Mouse (Mus musculus): Measurements from ENCODE around the gene Cuta. TPM values are rescaled to one million over a fixed set of nuclear protein-coding genes. Genes with fewer than 3 reads are reported as not detected.
"Not testable (repeated sequence)": the region's sequence is repeated elsewhere in the genome, so short reads cannot be mapped to it uniquely, and the experiment has no call there.

The Cuta gene
- total RNA-seq, 2 experiments from 2014 or later = 83.7 to 87.0 TPM

DNA sequence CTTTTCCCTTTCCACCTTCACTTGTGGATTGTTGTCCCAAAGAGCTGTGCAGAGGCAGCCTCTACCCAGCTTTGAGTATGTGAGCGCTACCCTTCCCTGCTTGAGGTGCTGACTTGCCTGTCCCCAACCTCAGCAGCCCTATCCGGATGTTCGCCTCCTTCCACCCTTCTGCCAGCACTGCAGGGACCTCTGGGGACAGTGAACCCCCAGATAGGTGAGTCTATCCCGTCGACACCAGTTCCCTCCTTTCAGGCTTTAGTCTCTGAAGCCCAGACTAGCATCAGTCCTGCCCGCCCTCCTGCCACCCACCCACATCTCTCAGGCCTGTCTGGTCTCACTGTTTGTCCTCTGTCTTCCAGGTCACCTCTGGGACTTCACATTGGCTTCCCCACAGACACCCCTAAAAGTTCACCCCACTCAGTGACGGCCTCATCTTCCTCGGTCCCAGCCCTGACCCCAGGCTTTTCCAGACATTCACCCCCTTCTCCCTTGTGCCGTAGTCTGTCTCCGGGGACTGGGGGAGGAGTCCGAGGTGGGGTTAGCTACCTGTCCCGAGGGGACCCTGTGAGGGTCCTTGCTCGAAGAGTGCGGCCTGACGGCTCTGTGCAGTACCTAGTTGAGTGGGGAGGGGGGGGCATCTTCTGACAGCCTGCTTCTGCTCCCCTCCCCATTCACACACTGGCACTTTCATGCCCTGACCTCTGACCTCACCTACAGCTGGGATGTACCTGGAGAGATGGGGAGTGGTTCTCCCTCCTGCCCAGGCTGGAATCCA, 2.3 kb downstream of the Cuta start:
- no peak for DNase-seq

DNA sequence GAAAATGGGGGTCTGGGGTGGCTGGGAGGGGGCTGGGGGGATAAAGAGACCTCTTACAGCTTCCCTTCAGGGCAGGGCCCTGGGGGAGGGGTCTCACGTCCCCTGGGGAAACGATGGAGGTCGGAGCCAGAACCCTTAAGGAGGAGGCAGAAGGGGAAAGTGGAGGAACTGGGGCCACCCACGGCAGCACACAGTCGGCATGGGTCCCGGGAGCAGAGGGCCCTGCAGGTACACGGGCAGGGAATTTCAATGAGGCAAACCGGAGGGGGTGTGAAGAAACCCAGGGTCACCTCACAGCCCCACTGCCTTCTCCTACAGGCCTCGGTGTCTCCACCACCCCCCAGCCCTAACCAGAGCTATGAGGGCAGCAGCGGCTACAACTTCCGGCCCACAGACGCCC, 2.9 kb downstream of the Cuta start:
- DNase-seq = no peak

DNA sequence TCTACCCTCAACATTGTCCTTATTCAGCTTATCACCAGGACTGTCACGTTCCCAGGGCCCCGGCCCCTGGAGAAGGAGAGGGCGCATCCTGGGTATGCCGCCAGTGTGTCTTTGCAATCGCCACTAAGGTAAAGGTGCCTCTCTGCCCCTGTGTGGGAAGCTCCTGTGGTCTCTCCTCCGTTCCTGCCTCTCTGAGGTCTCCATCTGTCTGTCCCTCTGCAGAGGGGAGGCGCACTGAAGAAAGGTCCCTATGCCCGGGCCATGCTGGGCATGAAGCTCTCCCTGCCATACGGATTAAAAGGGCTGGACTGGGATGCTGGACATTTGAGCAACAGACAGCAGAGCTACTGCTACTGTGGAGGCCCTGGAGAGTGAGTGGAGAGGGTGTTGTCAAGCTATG, 4.3 kb downstream of the Cuta start:
- DNase-seq = no peak

DNA sequence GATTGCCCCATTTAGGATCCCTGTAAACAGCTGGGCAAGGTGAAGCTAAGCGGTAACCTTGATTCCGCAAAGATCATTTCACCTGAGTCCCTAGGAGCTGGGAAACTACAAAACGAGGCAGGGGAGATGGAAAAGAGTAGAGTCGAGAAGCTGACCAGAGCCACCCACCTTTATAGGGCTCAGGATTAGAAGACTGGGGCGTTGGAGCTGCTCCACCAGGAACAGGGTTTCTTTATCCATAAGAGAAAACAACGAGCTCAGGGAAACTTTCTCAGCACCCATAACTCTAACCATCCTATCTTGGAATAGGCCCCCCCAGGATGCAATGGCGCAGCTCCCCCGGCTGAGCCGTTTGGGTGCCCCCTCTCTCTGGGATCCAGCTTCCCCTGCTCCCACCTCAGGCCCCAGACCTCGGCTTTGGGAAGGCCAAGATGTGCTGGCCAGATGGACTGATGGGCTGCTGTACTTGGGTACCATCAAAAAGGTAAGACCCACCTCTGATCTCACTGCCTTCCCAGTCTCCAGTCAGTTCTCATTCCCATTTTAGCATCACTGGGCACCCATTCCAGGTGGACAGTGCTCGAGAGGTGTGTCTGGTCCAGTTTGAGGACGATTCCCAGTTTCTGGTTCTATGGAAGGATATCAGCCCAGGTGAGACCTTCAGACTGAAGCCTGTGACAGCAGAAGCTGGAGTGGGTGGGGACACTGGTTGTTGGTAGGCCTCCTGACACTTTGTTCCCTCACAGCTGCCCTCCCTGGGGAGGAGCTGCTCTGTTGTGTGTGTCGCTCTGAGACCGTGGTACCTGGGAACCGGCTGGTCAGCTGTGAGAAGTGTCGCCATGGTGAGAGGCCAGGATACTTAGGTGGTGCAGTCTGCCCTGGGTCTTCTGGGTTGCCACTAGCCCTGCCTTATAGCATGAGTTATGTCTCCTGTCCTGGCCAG, 5.2 kb downstream of the Cuta start:
- no peak for DNase-seq

DNA sequence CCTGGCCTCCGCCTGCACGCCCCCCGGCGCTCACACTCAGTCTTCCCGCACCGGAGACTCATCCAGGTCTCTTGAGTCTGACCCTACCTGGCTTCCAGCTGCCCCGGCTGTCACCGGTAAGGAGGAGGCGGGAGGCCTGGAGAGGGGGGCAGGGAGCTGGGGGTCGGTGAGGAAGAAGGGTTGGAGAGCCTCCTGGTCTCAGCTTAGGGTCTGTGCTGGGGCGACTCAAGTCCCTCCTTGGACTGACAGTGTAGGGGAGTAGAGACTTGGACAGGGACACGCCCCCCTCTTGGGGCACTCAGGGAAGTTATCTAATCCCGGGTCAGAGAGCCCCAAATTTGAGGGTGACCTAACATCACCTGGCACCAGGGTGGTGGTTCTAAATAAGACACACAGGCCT, 6.0 kb downstream of the Cuta start:
- DNase-seq = no peak

DNA sequence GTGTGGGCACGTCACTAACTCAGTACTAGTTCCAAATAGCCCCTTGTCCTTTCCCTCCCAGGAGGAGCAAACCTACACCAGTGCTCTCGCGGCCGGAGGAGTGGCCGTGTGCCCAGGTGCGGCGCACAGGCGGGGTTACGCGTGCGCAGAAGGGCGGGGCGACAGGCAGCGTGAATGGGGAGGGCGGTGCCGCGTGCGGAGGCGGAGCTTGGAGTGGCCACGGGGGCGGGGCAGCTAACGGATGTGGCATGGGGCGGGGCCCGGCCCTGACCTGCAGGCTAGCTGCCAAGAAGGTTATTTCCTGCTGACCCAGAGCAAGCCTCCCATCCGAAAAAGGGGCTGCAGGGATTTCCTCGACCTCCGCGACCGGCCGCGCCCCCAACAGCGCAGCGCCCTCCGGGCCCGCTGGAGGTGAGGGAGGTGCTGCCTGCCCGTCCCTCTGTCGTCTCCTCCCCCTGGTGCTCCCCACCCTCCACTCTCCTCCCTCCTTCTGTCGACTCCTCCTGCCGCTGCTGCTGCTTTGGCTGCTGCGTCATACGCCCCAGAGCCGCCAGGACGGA, 6.5 kb downstream of the Cuta start, which contains the start of gene Phf1:
TSS of gene Phf1 (plus strand) at position 214 of the 560 bp plus-strand sequence.
- peak; percentile 95 for DNase-seq

DNA sequence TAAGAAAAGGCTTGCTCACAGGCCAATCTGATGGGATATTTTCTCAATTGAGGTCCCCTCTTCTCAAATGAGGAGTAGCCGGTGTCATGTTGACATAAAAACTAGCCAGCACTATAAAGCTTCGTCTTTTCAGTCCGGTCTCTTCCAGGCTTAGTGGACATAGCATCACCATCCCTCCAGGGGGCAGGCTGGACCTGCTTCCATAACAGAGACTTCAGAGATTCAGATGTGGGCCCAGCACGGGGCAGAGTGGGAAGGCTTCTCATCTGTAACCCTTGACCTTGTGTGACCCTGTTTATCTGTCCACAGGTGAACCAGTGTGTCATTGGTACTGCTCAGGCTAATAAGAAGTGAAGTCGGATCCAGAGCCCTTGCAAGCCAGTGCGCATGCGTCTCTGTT, 7.6 kb downstream of the Cuta start:
- DNase-seq = peak; percentile 40

DNA sequence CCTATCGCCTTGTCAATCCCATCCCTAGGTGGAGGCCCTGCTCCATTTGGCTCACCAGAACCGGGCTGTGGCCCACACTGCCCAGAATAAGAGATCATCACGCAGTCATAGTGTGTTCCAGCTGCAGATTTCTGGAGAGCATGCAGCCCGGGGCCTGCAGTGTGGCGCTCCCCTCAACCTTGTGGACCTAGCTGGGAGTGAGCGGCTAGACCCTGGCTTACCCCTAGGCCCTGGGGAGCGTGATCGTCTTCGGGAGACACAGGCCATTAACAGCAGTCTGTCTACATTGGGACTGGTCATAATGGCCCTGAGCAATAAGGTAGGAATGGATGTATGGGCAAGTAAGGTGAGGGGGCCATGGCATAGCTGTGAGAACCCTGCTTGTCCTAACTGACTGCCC, 14.0 kb downstream of the Cuta start:
- not testable (repeated sequence) for DNase-seq

DNA sequence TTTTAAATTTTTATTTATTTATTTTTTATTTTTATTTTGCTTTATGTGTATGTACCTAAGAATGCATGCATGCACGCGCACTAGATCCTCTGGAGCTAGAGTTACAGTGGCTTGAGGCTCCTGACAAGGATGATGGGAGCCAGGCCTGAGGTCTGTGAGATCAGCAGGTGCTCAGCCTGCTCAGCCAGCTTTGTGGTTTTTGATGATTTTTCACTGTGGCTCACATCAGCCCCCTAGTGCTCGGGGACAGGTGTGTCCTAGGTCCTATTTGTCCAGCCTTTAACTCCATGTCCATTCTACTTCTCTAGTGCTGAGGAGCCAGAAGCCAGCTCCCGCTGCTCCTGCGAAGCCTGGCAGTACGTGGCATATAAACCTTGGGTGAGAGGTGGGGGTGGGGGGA, 17.0 kb downstream of the Cuta start:
- DNase-seq = not testable (repeated sequence)

DNA sequence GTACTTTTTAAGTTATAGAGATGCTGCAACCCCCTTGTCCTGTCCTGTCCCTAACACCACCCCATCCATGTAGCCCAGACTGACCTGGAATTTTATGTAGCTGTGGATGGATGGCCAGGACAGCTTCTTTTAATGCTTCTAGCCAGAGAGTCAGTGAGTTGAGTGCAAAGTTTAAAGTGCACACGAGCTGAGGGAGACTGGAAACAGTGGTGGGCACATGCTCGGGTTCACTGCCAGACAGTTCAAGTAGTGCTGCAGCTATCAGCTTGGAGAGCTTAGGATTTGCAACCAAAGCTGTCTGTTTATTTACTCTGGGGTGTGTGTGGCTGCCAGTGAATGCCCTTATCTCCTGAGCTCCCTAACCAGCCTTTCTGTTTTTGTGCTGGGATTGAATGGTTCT, 19.9 kb downstream of the Cuta start:
- not testable (repeated sequence) for DNase-seq

DNA sequence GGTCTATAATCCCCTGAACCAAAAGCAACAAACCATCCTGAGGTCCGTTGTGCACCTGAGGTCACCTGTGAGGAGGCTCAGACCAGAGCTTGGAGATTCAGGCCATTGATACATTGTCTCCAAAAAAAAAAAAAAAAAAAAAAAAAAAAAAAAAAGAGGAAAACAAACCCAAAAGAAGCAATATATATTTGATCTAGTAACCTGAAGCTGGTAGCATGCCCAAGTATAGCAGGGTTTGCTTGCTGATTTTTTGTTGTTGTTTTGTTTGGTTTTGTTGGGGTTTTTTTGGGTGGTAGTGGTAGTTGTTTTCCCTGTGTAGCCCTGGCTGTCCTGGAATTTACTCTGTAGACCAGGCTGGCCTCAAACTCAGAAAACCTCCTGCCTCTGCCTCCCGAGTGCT, 21.0 kb downstream of the Cuta start:
- DNase-seq = no peak

DNA sequence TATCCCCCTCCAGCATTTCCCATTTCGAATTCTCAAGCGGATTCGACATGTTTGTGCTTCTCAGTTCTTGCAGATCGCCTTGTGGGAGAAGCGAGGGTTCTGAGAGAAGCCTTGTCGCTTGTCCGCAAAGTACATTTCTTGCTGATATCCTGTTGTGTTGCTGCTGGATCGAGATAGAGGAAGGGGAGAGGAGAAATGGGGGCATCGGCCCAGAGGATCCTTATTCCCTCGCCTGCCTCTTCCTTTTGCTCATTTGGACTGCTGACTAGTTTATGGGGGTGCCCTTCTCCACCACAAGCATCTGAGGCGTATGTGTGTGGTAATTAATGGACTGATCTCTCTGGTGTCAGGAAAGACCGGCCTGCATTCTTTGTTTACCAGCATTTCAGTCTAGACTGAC, 21.8 kb downstream of the Cuta start:
- DNase-seq = not testable (repeated sequence)

DNA sequence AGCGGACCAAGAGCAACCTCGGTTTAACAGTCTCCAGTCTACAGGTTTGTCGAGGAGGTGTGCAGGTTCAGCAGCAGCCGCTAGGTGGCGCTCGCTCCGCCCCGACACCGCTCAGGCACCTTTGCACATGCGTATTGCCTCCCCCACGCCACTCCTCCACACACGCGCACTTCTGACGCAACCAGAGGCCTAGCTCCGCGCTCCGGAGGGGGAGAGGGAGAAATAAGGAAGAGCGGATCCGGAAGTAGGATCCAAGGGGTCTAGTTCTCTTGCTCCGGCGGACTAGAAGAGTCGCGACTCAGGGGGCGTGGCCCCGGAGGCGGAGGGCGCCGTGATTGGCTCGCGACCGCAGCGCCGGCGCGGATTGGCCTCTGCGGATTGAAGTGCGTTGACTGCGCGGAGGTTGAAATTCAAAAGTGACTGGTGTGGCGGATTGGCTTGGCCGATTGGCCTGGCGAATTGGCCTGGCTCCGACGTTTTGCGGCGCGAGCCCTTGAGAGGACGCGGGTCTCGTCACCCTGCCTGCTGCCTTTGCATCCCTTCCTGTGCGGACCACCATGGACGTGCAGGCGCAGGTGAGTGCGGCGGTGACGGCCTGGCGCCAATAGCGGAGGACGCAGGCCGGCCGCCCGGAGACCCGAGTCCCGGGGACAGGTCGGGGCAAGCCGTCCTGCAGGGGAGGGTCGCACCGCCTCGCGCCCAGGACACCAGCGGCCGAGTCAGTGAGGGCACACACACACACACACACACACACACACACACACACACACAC, 22.5 kb downstream of the Cuta start, which contains the start of gene Kifc5b:
TSS of gene Kifc5b (plus strand) at position 381 of the 772 bp plus-strand sequence.
- DNase-seq = peak; percentile 99

DNA sequence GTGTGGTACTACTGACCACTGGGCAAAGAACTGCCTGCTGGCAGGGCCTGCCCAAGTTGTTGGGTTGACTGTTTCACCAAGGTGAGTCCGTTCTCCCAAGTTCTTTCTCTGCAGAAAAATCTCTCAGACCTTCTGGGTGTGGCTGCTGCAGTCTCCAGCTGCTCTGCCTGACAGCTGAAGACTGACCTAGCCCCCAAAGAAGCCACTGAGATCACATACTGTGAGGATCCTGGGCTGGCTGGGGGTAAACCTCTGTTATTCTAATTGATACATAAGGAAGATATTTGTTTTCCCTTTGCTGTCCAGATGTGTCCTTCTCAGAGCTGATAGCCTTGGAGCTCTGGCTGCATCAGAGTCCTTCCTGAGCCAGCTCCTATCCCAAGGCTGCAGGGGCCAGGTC, 24.1 kb downstream of the Cuta start:
- no peak for DNase-seq

DNA sequence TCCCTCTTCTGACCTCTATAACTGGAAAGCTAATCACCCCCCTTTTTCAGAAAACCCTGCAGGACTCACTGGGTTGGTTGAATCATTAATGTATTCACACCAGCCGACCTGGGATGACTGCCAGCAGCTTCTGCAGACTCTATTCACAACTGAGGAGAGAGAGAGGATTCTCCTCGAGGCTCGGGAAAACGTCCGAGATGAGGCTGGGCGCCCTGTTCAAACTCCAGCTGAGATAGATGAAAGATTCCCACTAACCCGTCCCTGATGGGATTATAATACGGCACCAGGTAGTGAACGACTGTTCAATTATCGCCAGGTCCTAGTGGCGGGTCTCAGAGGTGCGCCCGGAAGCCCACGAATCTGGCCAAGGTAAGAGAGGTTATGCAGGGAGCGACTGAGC, 31.9 kb downstream of the Cuta start:
- not testable (repeated sequence) for DNase-seq

DNA sequence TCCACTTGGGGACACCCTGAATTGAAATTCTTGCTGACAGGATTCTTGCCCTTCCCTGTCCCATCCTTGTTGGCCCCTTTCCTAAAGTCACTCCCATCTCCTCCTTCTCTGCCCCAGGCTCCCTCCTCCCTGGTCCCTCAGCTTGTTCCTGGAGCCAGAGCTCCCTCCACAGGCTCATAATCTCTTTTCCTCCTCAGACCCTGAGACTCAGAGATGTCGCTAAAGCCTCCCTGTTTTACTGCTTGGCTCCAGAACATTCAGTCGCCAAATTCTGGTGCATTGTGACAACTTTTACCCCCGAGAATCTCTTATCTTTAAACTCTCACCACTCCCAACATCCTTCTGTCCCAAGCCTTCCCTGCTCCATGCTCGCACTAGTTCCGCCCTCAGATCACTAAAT, 35.0 kb downstream of the Cuta start:
- no peak for DNase-seq

DNA sequence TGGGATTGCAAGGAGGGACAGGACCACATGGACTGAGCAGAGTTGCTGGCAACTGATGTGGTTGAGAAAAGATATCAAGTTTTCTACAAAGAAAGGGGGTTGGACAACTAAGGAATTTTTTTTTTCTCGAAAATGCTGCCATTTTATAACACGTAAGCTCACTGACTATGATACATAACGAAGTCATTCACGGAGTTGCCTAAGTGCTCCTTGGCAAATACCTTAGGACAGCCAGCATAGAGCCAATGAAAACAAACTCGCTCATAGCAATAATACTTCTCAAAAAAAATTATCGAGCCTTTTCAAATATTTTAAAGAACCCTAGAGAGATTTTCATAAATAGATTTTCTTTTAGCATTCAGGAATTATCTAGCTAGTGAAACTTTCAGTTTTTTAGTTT, 38.5 kb downstream of the Cuta start:
- no peak for DNase-seq

DNA sequence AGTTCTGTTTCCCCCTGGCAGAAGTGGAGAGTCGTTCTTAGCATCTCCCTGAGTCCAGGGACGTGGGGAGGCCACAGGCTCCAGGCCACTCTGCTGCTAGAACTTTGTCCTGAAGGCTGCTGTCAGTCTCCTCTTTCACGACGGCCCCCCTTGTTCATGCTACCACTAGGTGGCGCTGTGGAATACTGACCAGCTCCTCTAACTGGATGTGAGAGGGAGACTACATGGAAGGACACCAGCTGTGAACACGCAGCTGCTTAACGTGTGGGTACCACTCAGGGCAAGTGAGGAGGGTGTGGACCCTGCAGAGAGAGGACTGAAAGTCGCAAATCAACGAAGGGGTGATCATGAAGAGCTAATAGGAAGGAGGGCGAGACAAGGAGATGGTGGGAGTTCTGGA, 43.8 kb downstream of the Cuta start:
- DNase-seq = peak; percentile 43

DNA sequence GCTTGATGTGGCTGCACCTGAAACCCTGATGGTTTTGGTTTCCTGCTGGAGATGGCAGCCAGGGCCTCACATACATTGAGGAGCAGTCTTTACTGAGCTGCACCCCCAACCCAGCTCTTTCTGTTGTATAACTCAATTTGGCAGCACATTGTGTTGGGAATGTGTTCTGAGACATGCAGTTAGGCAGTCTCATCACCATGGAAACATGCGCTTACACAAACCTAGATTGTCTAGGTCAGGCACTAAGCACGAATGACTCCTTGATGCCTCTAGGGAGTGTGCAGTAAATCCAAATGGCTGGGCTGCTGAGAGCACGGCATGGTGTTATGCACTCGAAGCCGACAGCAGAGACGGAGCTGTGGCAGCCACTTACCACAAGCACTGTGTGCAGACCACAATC, 45.0 kb downstream of the Cuta start:
- DNase-seq = no peak

DNA sequence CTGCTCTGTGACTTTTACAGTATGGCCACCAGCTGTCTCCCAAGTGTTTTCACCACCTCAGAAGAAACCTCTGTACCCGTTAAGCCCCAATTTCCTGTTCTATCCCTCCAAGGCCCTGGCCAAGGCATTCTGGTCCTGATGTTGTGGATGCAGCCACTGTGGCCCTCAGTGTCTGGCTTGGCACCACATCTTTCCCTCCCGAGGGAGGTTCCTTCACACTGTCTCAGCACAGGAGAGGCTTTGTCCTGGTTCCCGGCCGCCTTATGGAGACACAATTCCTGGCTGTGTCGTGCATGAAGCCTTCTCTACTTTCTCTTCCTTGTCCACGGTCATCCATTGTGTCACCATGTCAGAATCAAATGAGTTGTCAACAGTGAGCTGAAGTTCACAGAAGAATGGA, 45.9 kb downstream of the Cuta start:
- no peak for DNase-seq

DNA sequence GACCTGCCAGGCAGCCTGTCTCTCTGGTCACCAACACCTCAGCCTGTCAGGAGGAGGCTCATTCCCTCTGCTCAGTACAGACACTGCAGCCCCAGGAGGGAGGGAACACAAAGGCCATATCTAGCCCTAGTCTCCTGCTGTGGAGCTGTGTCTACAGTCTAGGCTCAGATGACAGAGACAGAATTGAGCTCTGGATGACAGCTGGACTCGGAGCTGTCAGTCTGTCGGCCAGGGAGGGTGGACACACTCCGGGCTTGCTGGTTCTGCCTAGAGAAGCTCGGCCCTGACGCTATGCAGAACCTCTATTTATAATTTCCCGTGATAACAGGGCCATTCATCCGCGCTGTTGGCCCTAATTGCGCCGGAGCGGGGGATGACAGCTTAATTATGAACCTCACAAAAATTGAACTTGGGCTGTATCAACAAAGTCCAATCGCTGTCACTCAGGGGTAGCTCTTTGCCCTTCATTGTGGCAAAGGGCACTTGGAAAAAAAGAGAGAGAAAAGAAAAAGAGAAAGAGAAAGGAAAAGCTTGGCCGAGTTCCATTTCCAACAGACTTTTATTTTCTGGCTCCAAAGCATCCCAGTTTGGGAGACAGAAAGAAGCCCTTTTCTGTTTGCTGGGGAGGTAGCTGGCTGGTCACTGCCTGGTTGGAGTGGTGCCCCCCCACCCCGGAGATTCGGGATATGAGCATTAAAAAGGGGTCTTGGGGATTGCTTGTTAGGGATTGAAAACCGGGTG, 46.6 kb downstream of the Cuta start:
- no peak for DNase-seq
